Mouse (Mus musculus): Measurements from ENCODE around the gene Lgals3bp.
"Not testable (repeated sequence)": the region's sequence is repeated elsewhere in the genome, so short reads cannot be mapped to it uniquely, and the experiment has no call there.

The Lgals3bp gene

DNA sequence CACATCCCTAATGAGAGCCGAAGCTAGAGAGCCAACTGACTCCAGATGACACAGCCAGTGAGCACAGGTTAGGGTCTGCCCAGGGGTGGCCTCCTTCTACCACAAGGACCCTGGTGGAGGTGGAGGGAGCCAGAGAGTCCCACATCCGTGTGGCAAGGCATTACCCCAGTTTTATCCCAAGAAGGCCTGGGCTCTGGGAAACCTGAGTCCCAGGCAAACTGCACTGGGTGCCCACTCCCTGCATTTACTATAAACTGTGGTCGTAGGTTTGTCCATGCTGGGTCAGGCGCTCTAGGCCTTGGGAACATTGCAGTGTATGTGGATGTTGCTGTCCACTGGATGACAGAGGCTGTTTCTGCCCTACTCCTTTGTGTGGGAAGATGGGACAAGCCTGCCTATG is 697 bp downstream of the Lgals3bp start:
- no peak for DNase-seq (ENCODE audit: low spot score in 2 of 2)

DNA sequence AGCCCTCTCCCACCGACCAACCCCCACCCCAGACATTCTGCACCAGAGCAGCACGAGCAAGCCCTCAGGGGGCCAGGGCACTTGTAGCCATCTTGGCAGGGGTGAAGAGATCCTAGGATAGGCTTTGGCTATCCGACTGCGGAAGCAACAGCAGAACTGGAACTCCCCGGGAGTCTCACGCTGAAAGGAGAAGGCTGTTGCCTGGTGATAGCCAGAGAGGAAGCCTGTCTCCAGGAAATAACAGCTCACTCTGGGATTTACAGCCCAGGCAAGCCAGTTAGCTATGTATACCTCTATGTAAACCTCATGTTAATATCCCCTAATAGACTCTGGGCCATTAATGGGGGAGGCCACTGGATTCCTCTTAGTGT is 1.3 kb downstream of the Lgals3bp start:
- DNase-seq (ENCODE audit: low spot score in 2 of 2): no peak

DNA sequence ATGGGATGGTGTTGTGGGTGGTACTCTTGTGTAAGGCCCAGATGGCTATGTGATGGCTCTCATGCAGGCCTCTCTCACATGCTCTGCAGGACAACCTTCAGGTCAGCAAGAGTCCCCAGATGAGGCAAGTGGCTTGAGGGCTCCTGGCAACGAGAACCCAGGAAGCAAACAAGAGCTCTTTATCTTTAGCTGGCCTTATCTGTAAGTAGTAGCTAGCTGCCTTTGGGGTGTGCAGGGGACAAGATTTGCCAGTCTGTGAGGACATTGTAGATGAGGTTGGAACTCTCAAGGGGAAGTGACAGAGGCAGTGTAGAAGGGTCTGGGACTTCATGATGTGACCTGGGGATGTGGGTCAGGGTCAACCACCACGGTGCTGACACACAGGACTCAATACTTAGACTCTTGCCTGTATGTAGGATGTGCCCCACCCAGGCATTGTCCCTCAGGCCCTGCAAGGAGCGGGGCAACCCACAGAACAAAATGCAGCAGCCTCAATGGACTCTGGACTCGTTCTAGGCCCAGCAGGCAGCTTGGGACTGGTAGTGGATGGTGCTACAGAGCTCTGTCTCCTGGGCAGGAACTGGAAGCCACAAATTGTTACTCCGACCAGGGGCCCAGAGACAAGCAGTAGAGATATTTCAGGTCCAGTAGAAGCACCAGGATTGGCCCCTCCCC is 1.9 kb downstream of the Lgals3bp start:
- no peak for DNase-seq (ENCODE audit: low spot score in 2 of 2)

DNA sequence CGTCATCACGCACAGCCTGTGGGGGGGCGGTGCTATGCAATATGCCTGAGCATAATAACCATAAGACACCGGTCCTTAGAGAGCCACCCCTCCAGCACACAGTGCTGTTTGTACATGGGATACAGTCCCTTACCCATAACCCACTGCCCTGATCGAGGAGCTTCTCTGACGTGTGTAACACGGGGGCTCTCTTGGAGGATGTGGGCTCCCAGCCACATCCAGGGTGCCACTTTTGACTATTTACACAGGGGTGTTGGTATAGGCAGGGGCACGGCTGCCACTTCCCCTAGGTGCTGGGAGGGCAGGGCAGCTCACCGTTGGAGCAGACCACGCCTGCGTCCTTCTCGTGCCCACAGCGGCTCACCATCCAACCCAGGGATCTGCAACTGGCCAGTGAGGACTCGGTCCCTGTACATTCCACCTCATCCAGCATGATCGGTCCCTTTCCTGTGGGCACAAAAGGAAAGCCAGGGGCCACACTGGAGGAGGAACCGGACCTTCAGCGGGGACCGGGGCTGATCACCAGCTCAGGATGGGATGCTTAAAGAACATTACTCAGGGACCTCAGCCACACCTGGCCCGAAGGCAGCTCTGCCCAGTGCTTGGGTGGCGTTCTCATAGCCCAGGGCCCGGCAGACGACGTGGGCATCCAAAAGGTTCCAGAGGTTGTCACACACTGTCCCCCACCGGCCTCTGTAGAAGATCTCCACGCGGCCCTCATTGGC is 3.9 kb downstream of the Lgals3bp start:
- DNase-seq (ENCODE audit: low spot score in 2 of 2): no peak

DNA sequence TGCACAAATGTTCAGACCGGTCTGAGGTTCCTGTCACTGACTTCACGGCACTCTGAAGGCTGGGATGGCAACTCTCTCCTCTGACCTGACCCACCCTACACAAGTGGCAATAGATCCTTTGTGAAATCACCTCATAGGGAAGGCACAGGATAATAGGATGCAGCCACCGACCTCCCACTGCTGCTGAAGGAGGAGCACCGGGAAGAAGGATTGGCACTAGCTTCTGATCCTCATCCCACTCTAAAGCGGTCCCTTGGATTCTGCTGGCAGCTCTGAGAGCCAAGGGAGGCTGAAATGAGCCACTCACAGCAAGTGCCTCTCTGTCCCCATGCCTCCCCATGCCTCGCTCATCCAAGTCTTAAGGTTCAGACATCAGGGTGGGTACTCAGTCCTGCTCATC is 7.4 kb downstream of the Lgals3bp start:
- no peak for DNase-seq (ENCODE audit: low spot score in 2 of 2)

DNA sequence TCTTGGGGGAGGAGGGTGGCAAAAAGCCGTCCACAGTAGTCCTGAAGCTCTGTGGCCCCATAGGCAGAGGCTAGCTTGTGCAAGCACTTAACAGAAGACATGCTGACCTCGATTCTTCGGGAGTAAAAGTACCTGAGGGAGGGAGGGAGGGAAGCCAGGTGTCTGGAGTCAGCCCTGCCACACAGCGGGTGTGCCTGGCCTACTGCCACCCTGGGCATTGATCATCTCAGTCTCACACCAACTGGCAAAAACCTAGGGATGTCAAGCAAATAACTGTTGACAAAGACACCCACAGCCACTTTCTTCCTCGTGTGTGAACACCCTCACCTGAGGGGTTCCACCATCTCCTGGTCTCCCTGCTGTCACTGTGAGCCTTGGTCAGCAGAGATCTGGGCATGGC is 7.9 kb downstream of the Lgals3bp start:
- DNase-seq (ENCODE audit: low spot score in 2 of 2): no peak

DNA sequence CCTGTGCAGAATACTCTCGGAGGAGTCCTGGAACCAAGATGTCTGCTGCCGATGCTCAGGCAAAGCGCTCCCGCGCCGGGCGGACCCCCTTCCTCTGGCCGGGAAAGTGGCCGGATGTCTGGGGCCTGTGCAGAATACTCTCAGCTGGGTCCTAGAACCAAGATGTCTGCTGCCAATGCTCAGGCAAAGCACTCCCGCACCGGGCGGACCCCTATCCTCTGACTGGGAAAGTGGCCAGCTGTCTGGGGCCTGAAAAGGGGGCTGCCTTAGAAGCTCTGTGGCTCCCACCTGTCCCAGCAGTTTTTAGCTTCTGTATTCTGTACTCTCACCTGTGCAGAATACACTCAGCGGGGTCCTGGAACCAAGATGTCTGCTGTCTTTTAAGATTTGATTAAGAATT is 14.1 kb downstream of the Lgals3bp start:
- not testable (repeated sequence) for DNase-seq (ENCODE audit: low spot score in 2 of 2)

DNA sequence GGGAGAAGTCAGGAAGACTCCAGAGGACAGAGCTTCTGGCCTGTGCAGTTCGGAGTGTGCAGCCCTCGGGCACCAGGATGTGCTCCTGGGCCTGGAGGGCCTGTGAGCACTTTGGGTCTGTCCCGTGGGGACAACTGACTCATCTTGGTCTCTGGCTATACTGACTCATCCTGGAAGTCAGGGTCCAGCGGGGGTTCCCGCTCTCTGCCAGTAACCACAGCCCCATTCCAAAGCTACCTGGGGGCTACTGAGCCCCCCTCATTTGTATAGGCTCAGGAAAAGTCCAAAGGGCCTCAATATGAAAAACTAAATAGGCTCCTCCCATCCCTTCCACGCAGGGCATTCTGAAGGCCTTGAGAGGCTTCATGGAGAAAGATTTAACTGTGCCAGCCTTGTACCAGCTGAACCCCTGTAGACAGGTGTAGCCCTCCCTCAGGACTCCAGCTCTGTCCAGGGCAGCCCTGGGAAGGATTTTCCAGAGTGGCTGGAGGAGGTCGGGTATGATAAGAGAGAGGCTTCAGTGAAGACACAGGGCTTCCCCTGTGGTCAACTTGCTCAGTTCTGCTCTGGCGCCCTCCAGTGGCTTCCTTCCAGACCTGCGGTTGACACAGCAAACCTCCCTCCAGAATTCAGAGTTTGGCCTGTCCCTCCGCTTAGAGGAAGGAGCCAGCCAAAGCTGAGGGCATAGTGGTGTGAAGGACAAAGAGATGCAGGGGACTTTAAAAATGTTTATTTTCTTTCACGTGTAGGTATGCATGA is 22.5 kb downstream of the Lgals3bp start:
- DNase-seq (ENCODE audit: low spot score in 2 of 2): peak; percentile 60 to 80

DNA sequence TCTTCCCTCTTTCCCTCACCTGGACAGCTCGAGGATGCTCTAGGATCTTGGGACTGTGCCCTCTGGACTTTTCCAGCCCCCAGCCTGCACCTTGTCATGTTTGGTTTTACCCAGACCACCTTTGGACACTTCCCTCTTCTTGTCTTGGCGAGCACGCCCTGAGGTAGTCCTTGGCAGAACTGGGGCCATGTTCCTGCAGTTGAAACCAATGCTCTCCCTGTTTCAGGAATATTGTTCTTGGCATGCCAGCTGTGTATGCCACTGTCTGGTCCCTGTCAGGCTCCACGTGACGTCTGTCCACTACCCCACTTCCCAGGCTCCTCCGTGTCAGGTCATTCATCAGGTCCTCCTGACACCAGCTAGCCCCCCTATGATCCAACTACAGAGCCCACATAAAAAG is 23.2 kb downstream of the Lgals3bp start:
- DNase-seq (ENCODE audit: low spot score in 2 of 2): no peak

DNA sequence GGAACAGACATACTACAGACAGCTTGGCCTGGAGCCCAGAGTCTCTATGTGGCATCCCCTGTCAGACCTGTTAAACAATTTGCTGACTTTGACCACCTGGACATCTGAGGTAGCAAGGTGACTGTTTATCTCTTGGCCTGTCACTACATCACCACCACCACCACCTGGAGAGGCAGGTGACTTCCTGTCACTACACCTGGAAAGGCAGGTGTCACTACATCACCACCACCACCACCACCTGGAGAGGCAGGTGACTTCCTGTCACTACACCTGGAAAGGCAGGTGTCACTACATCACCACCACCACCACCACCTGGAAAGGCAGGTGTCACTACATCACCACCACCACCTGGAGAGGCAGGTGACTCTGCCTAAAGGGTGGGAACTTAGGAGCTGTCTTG is 25.6 kb downstream of the Lgals3bp start:
- DNase-seq (ENCODE audit: low spot score in 2 of 2): not testable (repeated sequence)

DNA sequence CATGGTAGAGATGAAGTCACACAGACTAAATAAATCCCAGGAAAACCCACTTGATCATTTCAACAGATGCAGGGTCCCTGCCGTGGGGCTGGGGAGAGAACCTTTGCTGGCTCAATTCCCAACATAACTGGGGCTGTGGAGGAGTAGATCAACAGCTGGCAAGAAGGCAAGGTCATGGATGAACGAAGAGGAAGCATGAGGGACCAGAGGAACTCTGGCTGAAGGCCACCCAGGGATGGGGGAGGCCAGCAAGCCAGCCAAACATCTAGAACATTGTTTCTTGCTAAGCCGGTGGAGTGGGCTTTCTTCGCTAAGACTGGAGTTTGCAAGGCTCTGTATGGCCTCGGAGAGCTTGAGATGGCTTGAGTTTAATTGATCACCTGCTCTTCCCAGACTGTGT is 26.0 kb downstream of the Lgals3bp start:
- no peak for DNase-seq (ENCODE audit: low spot score in 2 of 2)

DNA sequence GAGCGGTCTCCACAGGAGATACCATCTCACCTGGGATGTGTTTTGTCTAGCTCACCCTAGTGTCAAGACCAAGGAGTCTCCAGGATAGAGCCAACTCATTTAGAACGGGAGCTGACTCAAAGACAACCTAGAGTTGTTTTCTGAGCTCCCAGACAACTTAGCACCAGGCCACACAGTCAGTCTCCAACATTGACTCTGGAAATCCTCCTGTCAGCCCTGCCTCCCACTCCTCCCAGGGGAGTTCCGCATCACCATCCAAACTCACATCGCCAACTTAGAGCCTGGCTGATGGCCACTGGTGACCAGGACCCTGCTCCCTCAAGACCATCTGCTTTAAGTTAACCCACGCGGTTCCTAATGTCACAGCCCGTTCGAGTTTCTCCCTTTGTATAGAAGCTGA is 26.4 kb downstream of the Lgals3bp start:
- no peak for DNase-seq (ENCODE audit: low spot score in 2 of 2)

DNA sequence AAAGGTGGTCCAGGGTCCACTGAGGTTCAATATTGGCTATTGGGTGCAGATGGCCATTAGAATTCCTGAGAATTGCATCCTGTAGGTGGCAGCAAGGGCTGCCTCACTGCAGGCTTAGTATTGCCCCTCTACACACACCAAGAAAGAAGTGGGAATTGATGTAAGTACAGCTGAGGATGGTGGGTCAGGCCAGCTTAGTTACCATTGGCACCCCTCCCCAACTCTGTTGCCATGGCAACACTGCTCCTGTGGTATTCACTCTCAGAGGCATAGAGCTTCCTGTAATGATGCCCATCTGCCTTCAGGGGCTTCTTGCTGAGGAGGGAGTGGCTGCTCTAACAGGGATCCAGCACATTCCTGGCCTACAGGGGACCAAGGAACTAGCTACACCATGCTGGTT is 26.9 kb downstream of the Lgals3bp start:
- no peak for DNase-seq (ENCODE audit: low spot score in 2 of 2)

DNA sequence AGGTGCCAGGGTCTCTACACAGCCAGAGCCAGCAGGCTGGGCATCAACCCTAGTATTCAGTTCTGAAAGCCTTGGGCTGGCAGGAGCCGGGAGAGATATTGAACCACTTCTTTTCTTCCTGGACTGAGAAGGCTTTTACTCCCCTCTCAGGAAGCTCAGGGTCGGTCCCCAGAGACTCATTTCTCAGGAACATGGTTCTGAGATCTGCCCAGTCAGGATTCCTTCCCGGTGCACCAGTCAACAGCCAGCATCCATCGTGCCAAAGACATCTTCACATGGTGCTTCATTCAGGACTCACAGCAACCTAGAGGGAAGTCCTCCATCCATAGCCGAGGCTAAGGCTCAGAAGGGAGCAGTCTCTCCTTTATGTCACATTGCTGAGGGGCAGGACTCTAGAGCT is 27.4 kb downstream of the Lgals3bp start:
- no peak for DNase-seq (ENCODE audit: low spot score in 2 of 2)

DNA sequence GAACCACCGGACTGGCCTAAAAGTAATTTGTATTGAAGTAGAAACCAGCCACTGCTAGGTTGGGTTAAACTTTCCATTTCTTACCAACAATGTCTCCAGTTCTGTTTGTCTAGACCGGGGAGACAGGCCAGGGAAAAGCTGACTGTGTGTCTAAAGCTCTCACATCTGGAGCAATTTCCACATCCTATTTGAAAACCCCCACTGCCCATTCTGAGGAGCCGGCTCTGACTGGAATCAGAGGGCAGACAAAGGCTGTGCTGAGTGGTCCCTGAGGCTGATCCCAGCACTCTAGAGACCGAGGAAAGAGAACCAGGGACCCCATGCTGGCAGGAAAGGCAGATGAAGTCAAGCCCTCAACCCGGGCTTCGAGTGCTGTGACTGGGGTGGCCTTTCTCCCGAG is 29.3 kb downstream of the Lgals3bp start:
- DNase-seq (ENCODE audit: low spot score in 2 of 2): no peak

DNA sequence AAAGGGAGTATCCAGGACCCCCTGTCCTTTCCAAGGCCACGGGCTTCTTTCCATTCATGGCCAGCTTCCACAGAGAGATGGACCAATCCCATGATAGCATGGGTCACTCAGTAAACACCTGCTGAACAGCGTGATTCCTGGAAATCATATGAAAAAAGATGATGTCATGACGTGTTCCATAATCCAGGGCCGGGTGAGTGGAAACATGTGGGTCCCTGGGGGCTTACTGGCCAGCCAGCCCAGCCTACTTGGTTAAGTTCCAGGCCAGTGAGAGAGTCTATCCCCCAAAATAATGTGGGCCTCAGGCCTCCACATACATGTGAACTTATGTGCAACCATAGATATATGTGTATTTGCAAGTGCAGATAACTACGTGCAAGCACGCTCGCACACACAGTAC is 30.0 kb downstream of the Lgals3bp start:
- DNase-seq (ENCODE audit: low spot score in 2 of 2): no peak

DNA sequence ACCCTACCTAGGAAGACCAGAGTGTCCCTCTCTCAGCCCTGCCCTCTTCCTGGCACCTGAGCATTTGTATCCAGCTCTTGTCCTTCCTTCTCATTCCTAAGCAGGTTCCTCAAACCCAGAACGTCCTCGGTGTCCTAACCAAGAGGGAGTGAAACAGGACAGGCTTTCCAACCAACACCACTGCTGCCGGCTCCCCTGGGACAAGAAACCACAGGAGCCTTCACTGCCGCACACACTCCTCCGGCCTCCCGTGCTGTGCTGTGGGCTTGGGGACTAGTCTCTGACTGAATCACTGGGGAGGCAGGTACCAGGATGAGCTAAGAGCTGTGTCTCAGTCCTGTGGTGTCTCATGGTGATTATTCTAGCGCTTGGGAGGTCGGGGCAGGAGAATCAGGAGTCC is 32.2 kb downstream of the Lgals3bp start:
- no peak for DNase-seq (ENCODE audit: low spot score in 2 of 2)

DNA sequence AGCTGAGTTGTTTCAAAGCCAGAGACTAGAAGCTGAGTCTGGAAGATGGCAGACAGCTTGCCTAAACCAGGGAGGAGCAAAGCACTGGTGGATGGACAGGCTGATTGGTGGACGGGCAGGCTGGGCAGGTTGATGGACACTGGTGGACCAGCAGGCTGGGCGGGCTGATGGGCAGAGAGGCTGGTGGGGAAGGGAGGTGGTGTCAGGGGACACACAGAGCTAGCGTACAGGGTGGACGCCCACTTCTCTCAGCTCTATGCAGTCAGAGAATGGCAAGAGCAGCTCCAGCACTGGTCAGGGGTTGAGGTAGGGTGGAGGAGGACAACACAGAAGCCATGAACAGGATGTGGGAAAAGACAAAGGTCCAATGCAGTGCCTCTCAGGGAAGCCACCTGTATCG is 32.6 kb downstream of the Lgals3bp start:
- DNase-seq (ENCODE audit: low spot score in 2 of 2): no peak

DNA sequence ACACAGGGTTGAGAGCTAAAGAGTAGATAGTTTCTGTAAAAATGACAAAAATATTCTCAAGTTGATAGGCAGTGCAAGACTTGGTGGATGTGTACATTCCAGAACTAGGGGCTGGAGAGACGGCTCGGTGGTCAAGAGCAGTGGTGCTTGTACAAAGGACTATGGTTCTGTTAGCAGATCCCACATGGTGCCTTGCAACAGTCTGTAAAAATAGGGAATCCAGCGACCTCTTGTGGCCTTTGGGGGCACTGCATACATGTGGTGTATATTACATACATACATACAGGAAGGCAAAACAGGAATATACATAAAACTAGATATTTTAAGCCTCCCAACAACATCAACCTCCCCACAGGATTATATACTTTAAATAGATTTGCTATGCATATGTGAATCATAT is 33.6 kb downstream of the Lgals3bp start:
- DNase-seq (ENCODE audit: low spot score in 2 of 2): no peak

DNA sequence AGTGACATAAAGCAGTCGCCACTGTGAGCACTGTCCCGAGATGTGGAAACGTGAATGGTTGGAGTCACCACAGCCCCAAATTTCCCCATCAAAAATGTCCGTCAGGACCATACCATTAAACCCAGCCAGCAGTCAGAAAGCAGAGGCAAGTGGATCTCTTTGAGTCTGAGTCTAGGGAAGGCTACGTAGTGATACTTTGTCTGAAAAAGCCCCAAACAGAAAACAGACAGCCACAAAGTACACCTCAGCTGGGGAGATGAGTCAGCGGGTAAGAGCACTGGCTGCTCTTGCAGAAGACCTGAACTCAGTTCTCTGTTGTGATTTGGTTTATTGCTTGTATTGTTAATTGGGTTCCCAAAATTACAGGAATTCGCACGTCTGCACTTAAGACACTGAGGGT is 35.3 kb downstream of the Lgals3bp start:
- DNase-seq (ENCODE audit: low spot score in 2 of 2): no peak

DNA sequence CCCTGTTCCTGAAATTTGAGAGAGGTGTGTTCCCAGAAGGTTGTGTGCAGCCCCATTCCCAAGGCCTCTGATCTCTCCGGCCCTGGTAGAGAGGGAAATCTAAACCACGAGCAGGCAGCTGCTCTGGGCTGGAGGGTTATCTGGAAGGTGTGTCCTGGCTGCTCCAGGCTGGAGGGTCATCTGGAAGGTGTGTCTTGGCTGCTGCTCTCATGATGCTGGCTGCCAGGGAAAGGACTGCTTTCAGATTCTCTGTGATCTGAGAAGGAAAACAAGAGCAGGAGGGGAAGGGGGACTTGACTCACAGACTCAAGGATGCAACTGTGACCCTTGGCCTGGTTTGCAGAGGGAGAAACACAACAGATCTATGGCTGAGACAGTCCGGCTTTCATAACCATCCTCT is 35.8 kb downstream of the Lgals3bp start:
- no peak for DNase-seq (ENCODE audit: low spot score in 2 of 2)

DNA sequence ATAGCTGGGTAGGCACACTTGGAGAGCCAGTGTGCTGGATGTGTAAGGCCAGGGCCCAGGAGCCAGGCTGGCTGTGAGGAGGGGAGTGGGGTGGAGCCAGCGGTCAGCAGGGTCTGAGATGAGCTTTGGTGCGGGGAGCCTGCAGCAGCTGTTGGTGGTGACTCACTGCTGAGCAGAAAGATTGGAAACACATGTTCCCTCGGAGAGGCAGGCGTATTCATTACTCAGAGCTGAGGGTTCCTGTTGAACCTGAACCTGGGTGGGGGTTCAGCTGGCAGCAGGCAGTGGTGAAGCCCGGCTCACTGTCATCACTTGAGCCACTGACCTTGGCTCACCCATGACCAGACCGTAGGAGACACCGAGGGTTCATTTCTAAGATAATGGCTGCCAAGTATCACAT is 36.7 kb downstream of the Lgals3bp start:
- no peak for DNase-seq (ENCODE audit: low spot score in 2 of 2)

DNA sequence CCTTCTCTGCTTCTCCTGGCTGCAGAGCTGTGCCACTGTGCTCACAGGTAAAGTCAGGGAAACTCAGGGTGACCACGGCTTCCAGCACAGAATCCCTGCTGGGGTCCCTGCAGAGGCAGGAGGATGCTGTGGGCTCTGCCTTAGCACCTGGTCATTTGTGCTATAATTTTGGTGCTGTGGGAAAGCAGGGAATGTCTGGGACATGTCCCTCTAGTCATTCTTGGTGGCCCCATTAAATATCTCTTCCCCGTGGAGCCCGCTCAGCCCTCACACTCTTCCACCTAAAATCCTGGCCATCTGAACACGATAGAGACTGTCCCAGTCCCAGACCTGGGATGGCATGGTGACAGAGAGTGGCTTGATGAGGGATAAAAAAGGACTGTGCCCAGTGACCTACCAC is 37.9 kb downstream of the Lgals3bp start:
- DNase-seq (ENCODE audit: low spot score in 2 of 2): no peak

Measured in frontal cortex, postnatal 14 days (tissue).